Mouse (Mus musculus) stomach, postnatal 0 days (tissue): ENCODE results near the gene Rab6b. TPM values are rescaled to one million over a fixed set of nuclear protein-coding genes. Genes with fewer than 3 reads are reported as not detected.

Experiments
- ATAC-seq: fragments of 200-750 bp; cut with Nextera tagmentation; 2 replicates; pipeline ENCODE4 v1.8.0; 2017; ENCODE audit not compliant: low FRiP score, low TSS enrichment
- DNase-seq: peaks from one replicate; pipeline ENCODE4 v3.0.0-alpha.2; 2016; ENCODE audit warnings: low spot score
- H3K27ac ChIP-seq: fragments of 300-500 bp; sonication (generic); replicated peaks from 2 replicates; pipeline ENCODE4 v1.5.1; 2014; ENCODE audit warnings: mild to moderate bottlenecking, control low read depth
- H3K27me3 ChIP-seq: fragments of 300-500 bp; sonication (generic); 2 replicates; pipeline ENCODE4 v1.6.1; 2014; ENCODE audit warnings: low read length; ENCODE audit not compliant: control insufficient read depth, insufficient read depth
- H3K36me3 ChIP-seq: fragments of 300-500 bp; sonication (generic); 2 replicates; pipeline ENCODE4 v1.6.1; 2014; ENCODE audit warnings: low read length, mixed read lengths; ENCODE audit not compliant: control insufficient read depth, insufficient read depth
- H3K4me1 ChIP-seq: fragments of 300-500 bp; sonication (generic); replicated peaks from 2 replicates; pipeline ENCODE4 v1.6.1; 2014; ENCODE audit warnings: antibody characterized with exemption; ENCODE audit not compliant: control insufficient read depth, insufficient read depth
- H3K4me2 ChIP-seq: fragments of 300-500 bp; sonication (generic); replicated peaks from 2 replicates; pipeline ENCODE4 v1.6.1; 2014; ENCODE audit warnings: low read depth, mild to moderate bottlenecking, control low read depth, moderate library complexity
- H3K4me3 ChIP-seq: fragments of 300-500 bp; sonication (generic); 2 replicates; pipeline ENCODE4 v1.5.1; 2014; ENCODE audit warnings: low read depth, low read length, control low read depth
- H3K9ac ChIP-seq: fragments of 300-500 bp; sonication (generic); 2 replicates; pipeline ENCODE4 v1.6.1; 2014; ENCODE audit warnings: mild to moderate bottlenecking, low read length, control low read depth, mixed read lengths
- H3K9me3 ChIP-seq: fragments of 300-500 bp; sonication (generic); 2 replicates; pipeline ENCODE4 v1.6.1; 2016; ENCODE audit warnings: low read length; ENCODE audit not compliant: control insufficient read depth
- CTCF ChIP-seq: IDR thresholded peaks from 2 replicates; pipeline ENCODE4 v1.5.1; 2016; ENCODE audit warnings: antibody characterized with exemption, low read depth, mild to moderate bottlenecking, moderate library complexity
- EP300 ChIP-seq: optimal IDR thresholded peaks from 2 replicates; pipeline ENCODE3; 2016; ENCODE audit warnings: antibody characterized with exemption
- WGBS: fragments of 180-500 bp; shearing (Covaris S2); extraction: QIAGEN DNeasy Blood & Tissue Kit; methylation state at CpG from one replicate; pipeline ENCODE4 v1.1.7; 2014; 5-methylcytosine and 5-hydroxymethylcytosine counted together
- polyA plus RNA-seq: library from polyadenylated mRNA; unstranded; fragments of >200 nt; fragmentation: Nextera tagmentation; extraction: Ambion mirVana; gene quantifications from 2 replicates; pipeline ENCODE4 v1.2.1, GENCODE M21; 2015

The Rab6b gene
- polyA plus RNA-seq, 1 experiment from 2014 or later, result 4.1 TPM

DNA sequence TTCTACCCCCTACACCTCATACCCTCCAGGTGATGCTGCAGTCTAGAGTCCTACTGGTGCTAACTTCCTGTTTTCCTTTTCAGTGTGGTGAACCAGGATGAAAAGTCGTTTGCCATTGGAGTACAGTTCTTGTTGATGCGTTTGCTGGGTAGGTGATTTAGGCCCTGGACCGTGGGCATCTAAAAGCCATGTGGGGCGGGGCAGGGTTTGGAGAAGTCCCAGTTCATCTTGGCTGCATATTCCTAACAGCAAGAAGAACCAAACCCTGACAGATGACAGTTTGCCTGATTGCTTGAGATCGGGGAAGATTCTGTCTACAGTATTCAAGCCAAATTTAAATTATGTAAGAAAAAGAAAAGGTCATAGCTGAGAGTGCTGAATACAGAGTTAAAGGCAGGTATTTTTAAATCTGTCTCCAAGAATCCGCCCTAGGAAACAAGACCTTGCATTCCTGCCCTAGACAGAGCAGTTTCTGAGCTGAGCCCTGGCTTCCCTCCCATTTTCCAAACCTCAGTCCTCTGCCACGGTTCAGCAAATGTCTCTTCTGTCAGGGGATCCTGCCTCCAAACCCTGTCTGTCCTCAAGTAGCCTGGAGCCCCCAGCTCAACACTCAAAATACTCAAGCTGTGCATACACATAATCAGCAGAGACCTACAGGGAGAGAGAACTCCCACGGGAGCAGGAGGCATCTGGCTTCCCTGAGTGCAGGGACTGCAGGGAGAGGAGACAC lies 29.2 kb upstream of the Rab6b start:
- H3K4me3 ChIP-seq, result no peak overlapping the region
- no peak overlapping the region for H3K9ac ChIP-seq
- TF ChIP-seq EP300 (no peak), CTCF (no peak)
- no peaks in the 10 kb centered on the region for H3K9me3 ChIP-seq
- H3K4me2 ChIP-seq, result no peak overlapping the region
- 62% methylated on average over 8 of the region's 8 CpGs for WGBS
- H3K27ac ChIP-seq, result no peak overlapping the region
- H3K27me3 ChIP-seq, result no peaks in the 10 kb centered on the region
- ATAC-seq, result no peak
- no peaks in the 10 kb centered on the region for H3K4me1 ChIP-seq
- no peaks in the 10 kb centered on the region for H3K36me3 ChIP-seq
- no peak for DNase-seq

GRCm38 (mm10) chr9:103083405-103083804 lies 28.2 kb upstream of the Rab6b start:
- ATAC-seq (no peak), DNase-seq (no peak)
- Histone ChIP-seq H3K27ac (no peak overlapping the region), H3K9ac (no peak overlapping the region), H3K36me3 (no peaks in the 10 kb centered on the region), H3K4me1 (no peaks in the 10 kb centered on the region), H3K4me2 (no peak overlapping the region), H3K9me3 (no peaks in the 10 kb centered on the region), H3K27me3 (no peaks in the 10 kb centered on the region), H3K4me3 (no peak overlapping the region)
- WGBS, result 73% methylated on average over 3 of the region's 3 CpGs
- TF ChIP-seq EP300, result no peak

DNA sequence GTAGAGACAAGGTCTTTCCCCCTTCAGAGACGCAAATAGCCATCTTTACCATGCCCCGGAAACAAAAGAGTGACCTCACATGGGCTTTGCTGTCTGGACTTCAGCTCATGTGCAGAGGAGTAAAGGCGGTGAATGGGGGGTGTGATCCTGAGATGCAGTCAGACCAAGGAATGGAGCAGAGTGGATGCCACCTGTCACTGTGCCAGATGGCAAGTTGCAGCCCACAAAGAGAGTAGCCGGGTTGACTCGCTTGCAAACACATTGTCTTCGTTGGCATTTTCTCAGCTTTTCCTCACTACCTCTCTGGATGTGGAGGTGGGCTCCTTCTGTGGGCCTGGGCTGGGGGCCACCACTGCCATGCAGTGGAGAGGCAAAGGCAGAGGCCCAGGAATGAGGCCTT lies 24.9 kb upstream of the Rab6b start:
- TF ChIP-seq CTCF (no peak), EP300 (no peak)
- DNase-seq (no peak), ATAC-seq (no peak)
- WGBS, result over 99% methylated on average over 6 of the region's 6 CpGs
- Histone ChIP-seq H3K27me3 (no peaks in the 10 kb centered on the region), H3K4me1 (no peaks in the 10 kb centered on the region), H3K4me3 (no peak overlapping the region), H3K4me2 (no peak overlapping the region), H3K9ac (no peak overlapping the region), H3K9me3 (no peaks in the 10 kb centered on the region), H3K36me3 (no peaks in the 10 kb centered on the region), H3K27ac (no peak overlapping the region)

DNA sequence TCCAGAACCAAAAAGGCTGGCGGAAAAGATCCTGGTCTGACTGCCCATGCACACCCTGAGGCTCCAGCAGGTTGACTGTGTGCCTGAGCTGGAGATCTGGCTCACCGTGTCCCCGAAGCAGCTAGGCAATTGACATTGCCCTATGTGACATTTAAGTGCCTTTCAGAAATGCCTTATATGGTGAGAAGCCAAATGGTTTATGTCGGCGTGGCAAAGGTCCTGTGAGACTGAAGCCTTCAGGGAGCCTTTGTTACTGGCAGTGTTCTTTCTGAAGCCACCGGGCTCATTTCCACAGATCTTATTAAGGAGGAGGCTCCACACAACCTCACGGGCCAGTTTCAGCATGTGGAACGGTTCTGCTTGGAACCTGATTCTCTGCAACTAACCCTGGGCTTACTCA lies 24.3 kb upstream of the Rab6b start:
- DNase-seq, result peak; percentile 12
- no peaks in the 10 kb centered on the region for H3K4me1 ChIP-seq
- TF ChIP-seq CTCF (no peak), EP300 (no peak)
- H3K27me3 ChIP-seq, result no peaks in the 10 kb centered on the region
- 47% methylated on average over 8 of the region's 8 CpGs for WGBS
- no peak overlapping the region for H3K4me3 ChIP-seq
- no peak overlapping the region for H3K4me2 ChIP-seq
- H3K9ac ChIP-seq, result no peak overlapping the region
- no peak for ATAC-seq
- no peaks in the 10 kb centered on the region for H3K9me3 ChIP-seq
- no peaks in the 10 kb centered on the region for H3K36me3 ChIP-seq
- H3K27ac ChIP-seq, result peak overlapping the region; percentile 13; the same call in 1 of the 2 replicates

DNA sequence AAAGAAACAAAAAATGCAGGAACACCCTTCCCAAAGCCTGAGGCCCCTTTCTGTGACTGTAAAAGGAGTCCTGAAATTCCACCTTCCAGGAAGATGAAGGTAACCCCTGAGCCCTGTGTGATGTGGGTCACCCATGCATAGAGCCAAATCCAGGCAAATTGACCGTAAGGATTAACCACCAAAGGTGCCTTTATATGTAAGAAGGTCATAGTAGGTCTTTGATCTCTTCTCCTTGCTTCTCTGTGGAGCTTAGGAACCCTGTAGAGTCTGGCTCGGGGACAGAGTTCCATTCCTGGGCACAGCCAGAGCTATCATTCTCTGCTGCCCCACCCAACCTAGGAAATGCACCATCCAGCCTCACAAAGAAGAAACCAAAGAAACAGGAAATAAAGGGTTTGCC lies 22.9 kb upstream of the Rab6b start:
- TF ChIP-seq CTCF, result no peak
- TF ChIP-seq EP300, result no peak
- no peak overlapping the region for H3K4me2 ChIP-seq

GRCm38 (mm10) chr9:103090116-103090875 lies 21.3 kb upstream of the Rab6b start:
- 24% methylated on average over 9 of the region's 9 CpGs for WGBS
- Histone ChIP-seq H3K4me1 (no peaks in the 10 kb centered on the region), H3K4me3 (no peak overlapping the region), H3K9me3 (no peaks in the 10 kb centered on the region), H3K27me3 (no peaks in the 10 kb centered on the region), H3K27ac (0 out of 2 replicates have a peak overlapping the region, but pooled peaks have one; percentile 25), H3K9ac (no peak overlapping the region), H3K36me3 (no peaks in the 10 kb centered on the region), H3K4me2 (no peak overlapping the region)
- DNase-seq (peak; percentile 86), ATAC-seq (peak; percentile 94)
- TF ChIP-seq EP300, result no peak
- no peak for TF ChIP-seq CTCF

More for the DNA sequence above, 22.9 kb upstream of the Rab6b start:
- DNase-seq (peak; percentile 10), ATAC-seq (no peak)
- Histone ChIP-seq H3K4me1 (no peaks in the 10 kb centered on the region), H3K9me3 (no peaks in the 10 kb centered on the region), H3K36me3 (no peaks in the 10 kb centered on the region), H3K4me3 (no peak overlapping the region), H3K9ac (no peak overlapping the region), H3K27me3 (no peaks in the 10 kb centered on the region), H3K27ac (no peak overlapping the region)
- WGBS, result 73% methylated on average over 2 of the region's 2 CpGs
